Mouse (Mus musculus): ENCODE measurements around the gene Tcp10c.
"Not testable (repeated sequence)": the region's sequence is repeated elsewhere in the genome, so short reads cannot be mapped to it uniquely, and the experiment has no call there.

The Tcp10c gene

GRCm38 (mm10) chr17:13354521-13354920, at the start of gene Tcp10c:
TSS of gene Tcp10c (plus strand) at chr17:13354572.
- not testable (repeated sequence) for DNase-seq (ENCODE audit: low read depth, low spot score)

GRCm38 (mm10) chr17:13307852-13308251, 46.5 kb upstream of the Tcp10c start:
- DNase-seq (ENCODE audit: low read depth, low spot score), result not testable (repeated sequence)

GRCm38 (mm10) chr17:13308344-13308743, 46.0 kb upstream of the Tcp10c start:
- DNase-seq (ENCODE audit: low read depth, low spot score), result not testable (repeated sequence)

- DNase-seq (ENCODE audit: low read depth, low spot score), result not testable (repeated sequence)
Observed at GRCm38 (mm10) chr17:13308746-13309145, 45.6 kb upstream of the Tcp10c start.

GRCm38 (mm10) chr17:13309182-13309631, 45.2 kb upstream of the Tcp10c start:
- DNase-seq (ENCODE audit: low read depth, low spot score), result not testable (repeated sequence)

- not testable (repeated sequence) for DNase-seq (ENCODE audit: low read depth, low spot score)
Observed at GRCm38 (mm10) chr17:13329967-13330366, 24.4 kb upstream of the Tcp10c start.

- not testable (repeated sequence) for DNase-seq (ENCODE audit: low read depth, low spot score)
Observed at GRCm38 (mm10) chr17:13331179-13331578, 23.2 kb upstream of the Tcp10c start.

- not testable (repeated sequence) for DNase-seq (ENCODE audit: low read depth, low spot score)
Observed at GRCm38 (mm10) chr17:13332496-13332895, 21.9 kb upstream of the Tcp10c start.

- DNase-seq (ENCODE audit: low read depth, low spot score), result peak; percentile 80
Observed at GRCm38 (mm10) chr17:13336979-13337749, 17.2 kb upstream of the Tcp10c start.

- peak; percentile 36 for DNase-seq (ENCODE audit: low read depth, low spot score)
Observed at GRCm38 (mm10) chr17:13337931-13338330, 16.4 kb upstream of the Tcp10c start.

- DNase-seq (ENCODE audit: low read depth, low spot score), result not testable (repeated sequence)
Observed at GRCm38 (mm10) chr17:13340071-13340470, 14.3 kb upstream of the Tcp10c start.

GRCm38 (mm10) chr17:13345923-13346322, 8.4 kb upstream of the Tcp10c start:
- not testable (repeated sequence) for DNase-seq (ENCODE audit: low read depth, low spot score)

- DNase-seq (ENCODE audit: low read depth, low spot score), result not testable (repeated sequence)
Observed at GRCm38 (mm10) chr17:13349563-13349962, 4.8 kb upstream of the Tcp10c start.

- not testable (repeated sequence) for DNase-seq (ENCODE audit: low read depth, low spot score)
Observed at GRCm38 (mm10) chr17:13353249-13353648, 1.1 kb upstream of the Tcp10c start.

GRCm38 (mm10) chr17:13362489-13362888, 8.1 kb downstream of the Tcp10c start:
- not testable (repeated sequence) for DNase-seq (ENCODE audit: low read depth, low spot score)

- not testable (repeated sequence) for DNase-seq (ENCODE audit: low read depth, low spot score)
Observed at GRCm38 (mm10) chr17:13363773-13364172, 9.4 kb downstream of the Tcp10c start.

- DNase-seq (ENCODE audit: low read depth, low spot score), result not testable (repeated sequence)
Observed at GRCm38 (mm10) chr17:13364196-13364595, 9.8 kb downstream of the Tcp10c start.

- not testable (repeated sequence) for DNase-seq (ENCODE audit: low read depth, low spot score)
Observed at GRCm38 (mm10) chr17:13367181-13367580, 12.8 kb downstream of the Tcp10c start.

- DNase-seq (ENCODE audit: low read depth, low spot score), result not testable (repeated sequence)
Observed at GRCm38 (mm10) chr17:13368658-13369057, 14.3 kb downstream of the Tcp10c start.

- not testable (repeated sequence) for DNase-seq (ENCODE audit: low read depth, low spot score)
Observed at GRCm38 (mm10) chr17:13370746-13371145, 16.4 kb downstream of the Tcp10c start.

GRCm38 (mm10) chr17:13378341-13378740, 24.0 kb downstream of the Tcp10c start:
- DNase-seq (ENCODE audit: low read depth, low spot score), result not testable (repeated sequence)

- DNase-seq (ENCODE audit: low read depth, low spot score), result peak; percentile 13
Observed at GRCm38 (mm10) chr17:13379951-13380615, 25.7 kb downstream of the Tcp10c start.
